Mouse (Mus musculus) kidney, postnatal 25 days (tissue): ENCODE results near the gene Acot3.

Experiments used
- DNase-seq, 2 experiments: peaks; one replicate each; pipeline ENCODE4 v3.0.0; 2021; ENCODE audit warnings: mixed read lengths in 2 of 2

The Acot3 gene

DNA sequence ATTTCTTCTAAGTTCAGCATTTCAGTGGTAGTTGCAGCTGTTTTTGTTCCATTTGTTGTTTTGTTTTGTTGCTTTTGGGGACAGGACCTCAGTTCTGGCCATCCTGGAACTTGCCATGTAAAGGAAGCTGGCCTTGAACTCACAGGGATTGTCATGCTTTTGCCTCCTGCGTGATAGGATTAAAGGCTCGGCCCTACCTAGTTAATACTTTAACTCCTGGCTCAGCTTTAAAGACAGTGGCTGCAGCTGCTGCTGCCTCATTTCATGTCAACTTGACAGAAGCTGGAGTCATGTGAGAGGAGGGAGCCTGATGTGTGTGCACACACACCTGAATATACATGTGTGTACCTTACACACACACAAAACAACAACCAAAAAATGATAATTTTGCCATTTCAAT, 7.9 kb upstream of the Acot3 start:
- peak; percentile 51 to 59 for DNase-seq

DNA sequence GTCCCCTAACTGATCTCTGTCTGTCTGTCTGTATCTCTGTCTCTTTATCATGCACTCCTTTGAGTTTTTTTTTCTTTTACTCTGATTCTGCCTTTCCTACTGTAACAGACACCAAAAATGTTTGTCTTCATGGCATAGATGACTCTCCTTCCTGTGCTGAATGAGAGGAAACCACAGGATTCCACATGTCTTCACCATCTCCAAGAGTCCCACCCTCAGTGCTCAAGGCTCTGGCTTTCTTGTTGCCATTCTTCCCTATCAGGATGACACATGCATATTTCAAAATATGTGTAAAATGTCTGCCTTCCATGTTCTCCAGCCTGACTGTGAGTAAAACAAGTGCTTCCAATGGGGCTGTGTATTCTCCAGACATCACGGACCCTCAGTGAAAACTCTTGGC, 5.0 kb upstream of the Acot3 start:
- DNase-seq = no peak

DNA sequence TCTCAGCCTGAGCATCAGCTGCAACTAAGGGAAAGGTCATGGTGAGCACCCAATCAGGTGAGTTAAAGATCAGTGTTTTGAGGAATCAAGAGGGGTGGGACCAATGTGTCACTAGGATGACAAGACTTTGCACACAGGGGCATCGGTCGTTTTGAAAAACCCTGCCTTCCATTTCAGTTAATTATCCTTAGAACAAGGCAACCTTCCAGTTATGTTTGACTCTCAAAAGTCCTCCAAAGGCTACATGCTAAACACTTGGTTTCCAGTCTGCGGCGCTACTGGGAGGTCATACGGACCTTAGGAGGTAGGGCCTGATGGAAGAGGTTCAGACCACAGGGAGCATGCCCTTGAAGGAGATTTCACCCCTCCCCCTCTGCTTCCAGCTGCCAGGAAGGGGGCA, 1.2 kb upstream of the Acot3 start:
- DNase-seq = peak; percentile 62 to 83

DNA sequence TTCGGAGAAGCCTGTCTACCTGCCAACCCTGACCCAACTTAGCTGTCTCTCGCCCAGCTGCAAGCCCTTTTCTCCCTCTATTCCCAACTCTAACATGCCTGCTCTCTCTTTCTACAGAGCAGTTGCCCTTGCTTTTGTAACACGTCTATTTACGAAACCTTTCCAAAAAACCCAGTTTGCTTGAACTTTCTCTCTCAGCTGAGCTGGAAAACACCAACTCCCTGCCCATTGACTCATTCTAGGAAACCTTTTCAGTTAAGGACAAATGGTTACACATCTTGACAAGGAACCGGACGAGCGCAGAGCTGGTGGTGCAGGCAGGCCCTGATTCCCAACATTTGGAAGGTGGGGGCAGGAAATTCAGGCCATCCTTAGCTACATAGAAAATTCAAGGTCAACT, 665 bp downstream of the Acot3 start:
- DNase-seq = no peak

DNA sequence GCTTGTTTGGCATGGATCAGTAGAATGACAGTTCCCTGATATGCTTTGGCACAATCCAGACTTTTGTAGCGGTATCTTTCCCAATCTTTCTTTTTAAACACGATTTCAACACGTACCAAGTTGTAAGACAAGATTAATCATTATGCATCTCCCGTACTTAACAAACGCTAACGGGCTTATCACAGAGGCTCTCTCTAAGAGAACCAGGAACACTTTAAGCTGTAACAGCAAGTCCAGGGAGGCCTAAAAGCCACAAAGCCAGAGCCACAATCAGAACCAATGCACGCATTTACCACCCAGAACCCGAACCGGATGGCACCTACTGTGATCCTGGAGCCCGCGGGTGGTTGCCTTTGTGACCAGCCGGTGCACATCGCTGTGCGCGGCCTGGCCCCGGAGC, 1.2 kb downstream of the Acot3 start:
- peak in 1 of 2 experiments; percentile 40 for DNase-seq

DNA sequence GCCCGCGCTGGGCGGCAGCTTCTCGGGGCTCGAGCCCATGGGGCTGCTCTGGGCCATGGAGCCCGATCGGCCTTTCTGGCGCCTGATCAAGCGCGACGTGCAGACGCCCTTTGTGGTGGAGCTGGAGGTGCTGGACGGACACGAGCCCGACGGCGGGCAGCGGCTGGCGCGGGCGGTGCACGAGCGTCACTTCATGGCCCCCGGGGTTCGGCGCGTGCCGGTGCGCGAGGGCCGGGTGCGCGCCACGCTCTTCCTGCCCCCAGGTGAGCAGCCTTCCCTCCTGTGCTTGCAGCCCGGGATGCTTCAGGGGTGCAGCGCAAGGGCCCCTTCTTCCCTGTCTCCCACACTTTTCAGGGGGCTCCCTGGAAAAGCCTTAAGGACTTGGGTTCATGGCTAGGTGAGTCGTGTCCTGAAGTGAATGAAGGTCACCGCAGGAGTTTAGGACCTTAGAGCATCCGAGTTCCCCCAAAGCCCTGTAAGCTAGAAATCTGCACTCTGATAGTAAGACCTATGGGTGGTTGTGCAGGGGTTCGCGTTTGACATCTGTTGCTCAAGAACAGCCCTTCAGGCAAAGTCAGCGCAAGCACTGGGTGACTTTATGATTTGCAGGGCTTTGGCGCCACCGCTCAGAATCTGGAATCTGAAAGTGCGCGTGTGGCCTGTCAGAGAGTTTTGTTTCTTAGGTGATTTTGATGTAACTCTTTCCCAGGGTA, 1.9 kb downstream of the Acot3 start:
- DNase-seq = peak; percentile 66 to 78

DNA sequence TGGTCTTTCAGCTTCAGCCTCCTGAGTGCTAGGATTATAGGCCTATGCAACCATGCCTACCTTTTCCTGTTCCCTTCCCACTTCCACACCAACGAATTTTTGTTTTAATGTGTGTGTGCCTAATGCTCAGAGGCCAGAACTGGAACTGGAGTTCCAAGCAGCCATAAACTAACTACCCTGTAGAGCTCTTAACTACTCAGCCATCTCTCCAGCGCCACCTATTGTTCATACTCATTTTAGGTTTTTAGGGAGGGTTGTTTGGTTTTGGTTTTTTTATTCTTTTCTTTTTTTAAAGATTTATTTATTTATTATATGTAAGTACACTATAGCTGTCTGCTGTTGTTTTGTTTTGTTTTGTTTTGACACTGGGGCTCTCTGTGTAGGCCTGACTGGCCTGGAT, 9.0 kb downstream of the Acot3 start:
- DNase-seq = no peak

DNA sequence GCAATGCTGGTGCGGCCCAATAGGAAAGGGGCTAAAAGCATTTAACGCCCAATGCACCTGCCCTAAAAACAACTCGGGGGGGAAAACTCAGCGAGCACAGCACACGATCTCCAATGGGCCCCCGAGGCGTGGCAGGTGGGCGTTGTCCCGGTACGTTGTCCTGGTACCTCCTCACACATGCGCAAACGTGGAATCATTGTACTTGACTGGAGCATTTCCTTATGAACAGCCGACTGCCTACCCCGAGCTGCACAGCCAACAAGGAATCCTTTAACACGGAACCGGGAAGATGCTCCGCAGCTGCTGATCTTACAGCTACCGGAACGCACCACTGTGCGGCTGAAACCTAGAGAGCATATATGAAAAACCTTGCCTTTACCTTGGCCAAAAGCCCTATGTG, 10.4 kb downstream of the Acot3 start:
- DNase-seq = no peak

DNA sequence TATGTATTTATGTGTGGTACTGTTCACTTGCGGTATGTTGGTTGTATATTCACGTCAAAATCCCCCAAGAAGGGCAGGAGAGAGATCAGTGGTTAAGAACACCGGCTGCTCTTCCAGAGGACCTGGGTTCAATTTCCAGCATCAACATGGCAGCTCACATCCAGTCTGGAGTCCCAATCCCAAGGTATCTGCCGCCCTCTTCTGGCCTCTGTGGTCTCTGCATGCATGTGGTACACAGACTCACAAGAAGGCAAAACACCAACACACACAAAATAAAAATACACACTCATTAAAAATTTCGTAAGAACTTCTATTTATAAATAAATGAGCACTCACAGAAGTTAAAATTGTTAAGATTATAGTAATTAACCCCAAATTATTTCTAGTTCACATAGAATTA, 11.3 kb downstream of the Acot3 start:
- peak; percentile 46 to 57 for DNase-seq

DNA sequence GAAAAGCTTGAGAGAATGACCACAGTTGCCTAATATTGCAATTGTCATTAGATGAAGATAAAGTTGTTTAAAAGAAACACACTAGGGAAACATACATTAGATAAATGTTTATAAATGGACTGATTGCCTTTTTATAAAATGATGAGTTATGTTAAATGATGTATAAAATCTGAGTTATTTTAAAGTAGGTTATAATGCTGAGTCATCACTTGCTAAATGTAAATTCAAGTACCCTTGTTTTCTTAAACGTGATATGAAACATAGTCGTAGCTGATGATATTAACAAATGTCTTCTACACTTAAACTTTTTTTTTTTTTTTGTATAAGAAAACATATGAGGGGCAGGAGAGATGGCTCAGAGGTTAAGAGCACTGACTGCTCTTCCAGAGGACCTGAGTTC, 11.9 kb downstream of the Acot3 start:
- no peak for DNase-seq

DNA sequence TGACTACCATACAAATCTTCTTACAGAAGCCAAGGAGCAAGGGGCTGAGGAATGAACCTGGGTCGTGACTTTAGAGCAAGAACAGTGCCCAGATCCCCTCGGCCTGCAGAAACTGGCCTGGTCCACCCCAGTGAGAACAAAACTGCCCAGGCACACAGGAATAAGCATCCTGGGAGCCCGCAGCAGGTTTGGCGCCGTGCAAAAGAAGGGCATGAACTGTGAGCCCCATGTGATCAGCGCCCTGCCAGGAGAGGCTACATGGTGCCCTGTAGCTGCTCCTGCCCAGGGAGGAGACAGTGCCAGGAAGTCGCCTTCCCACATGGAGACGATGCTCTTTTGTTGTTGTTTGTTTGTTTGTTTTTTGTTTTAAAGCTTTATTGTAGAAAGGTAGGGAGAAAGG, 12.7 kb downstream of the Acot3 start:
- DNase-seq = peak; percentile 58 to 85

DNA sequence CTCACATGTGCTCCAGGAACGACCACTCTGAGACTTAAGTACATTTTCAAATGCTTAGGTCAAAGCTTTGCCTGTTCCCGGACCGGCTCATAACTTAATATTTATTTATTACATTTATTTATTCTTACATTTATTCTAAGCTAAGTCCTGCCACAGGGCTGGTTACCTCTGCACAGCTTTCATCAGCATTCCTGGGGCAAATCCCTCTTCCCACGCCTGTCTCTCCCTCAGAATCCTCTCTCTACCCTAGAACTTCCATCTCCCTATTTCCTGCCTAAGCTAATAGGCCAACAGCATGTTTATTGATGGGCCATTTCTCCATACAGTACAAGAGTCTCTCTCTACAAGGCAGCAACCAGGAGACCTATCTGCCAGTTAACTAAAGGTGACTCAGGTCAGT, 15.8 kb downstream of the Acot3 start:
- DNase-seq = no peak

DNA sequence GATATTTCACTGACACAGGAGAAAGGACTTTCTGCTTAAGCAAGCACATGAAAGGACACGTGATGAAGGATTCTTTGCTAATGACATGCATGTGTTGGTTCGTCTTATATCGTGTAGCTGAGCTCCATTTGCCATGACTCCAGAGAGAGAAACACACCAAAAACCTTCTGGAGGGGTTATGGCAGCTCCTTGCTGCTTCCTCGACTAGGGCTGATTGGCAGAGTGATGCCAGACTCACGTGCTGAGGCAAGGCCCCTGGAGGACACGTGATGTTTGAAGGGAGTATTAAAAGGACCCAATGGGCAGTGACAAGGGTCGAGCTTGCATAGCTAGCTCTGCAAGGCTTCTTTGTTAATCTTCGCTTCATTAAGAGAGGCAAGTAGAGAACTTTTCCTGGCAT, 16.4 kb downstream of the Acot3 start:
- no peak for DNase-seq

DNA sequence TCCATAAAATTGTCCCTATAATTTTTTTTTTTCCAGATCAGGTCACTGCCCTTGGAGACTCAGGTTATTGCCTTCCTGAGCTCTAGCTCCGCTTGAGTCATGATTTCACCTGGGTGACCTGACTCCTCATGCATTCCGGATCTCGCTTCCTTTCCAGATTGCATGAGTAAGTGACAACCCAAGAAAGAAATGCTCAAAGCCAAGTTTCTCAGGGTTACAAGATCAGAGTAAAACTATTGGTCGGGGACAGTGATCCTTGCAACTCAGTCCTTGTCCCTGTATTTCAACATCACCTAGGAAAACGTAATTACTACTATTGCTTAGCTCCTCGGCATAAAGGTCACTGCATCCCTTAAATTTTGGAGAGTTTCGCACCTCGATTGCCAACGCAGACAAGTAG, 17.0 kb downstream of the Acot3 start, which contains the start of gene Acot5:
Gene Acot5 (plus strand): TSS at position 340 of the 400 bp plus-strand sequence.
- no peak for DNase-seq

DNA sequence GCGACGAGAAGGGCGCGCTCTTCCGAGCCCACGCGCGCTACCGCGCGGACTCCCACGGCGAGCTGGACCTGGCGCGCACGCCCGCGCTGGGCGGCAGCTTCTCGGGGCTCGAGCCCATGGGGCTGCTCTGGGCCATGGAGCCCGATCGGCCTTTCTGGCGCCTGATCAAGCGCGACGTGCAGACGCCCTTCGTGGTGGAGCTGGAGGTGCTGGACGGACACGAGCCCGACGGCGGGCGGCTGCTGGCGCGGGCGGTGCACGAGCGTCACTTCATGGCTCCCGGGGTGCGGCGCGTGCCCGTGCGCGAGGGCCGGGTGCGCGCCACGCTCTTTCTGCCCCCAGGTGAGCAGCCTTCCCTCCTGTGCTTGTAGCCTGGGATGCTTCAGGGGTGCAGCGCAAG, 17.6 kb downstream of the Acot3 start:
- peak; percentile 43 to 76 for DNase-seq

DNA sequence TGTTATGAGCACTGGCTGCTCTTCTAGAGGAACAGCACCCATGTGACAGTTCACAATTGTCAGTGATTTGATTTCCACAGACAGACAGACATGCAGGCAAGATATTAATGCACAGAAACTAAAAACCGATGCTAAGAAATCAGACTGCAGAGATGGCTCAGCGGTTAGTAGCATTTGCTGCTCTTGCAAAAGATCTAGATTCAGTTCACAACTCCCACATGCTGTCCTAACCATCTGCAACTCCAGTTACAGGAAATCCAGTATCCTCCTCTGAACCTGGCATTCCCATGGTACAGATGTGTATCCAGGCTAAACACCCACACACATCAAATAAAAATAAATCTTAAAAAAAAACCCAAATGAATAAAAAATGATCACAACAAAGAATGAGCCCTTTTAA, 19.8 kb downstream of the Acot3 start:
- DNase-seq = no peak

DNA sequence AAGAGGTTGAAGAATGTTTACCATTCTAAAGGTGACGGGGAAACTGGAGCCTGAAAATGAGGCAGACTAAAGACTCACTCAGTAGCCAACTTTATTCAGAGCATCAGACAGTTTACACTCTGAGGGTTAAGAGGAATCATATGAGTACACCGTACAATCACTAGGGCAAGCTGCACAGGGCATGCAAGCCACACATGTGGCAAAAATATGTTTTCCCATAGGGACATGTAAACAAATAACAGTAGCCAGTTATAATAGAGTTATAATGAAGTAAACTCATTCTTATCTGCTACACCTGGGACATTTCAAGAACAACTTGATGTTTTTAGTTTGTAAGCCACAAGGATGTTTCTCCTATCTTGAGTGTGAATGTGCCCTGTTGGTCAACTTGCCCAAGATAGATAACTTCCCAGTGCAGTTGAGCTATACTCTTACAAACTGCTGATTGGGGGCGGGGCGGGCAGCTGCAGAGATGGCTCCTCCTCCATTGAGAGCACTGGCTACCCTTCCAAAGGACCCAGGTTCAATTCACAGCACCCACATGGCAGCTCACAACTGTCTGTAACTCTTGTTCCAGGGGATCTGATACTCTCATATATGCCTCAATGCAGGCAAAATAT, 25.5 kb downstream of the Acot3 start:
- DNase-seq = no peak

DNA sequence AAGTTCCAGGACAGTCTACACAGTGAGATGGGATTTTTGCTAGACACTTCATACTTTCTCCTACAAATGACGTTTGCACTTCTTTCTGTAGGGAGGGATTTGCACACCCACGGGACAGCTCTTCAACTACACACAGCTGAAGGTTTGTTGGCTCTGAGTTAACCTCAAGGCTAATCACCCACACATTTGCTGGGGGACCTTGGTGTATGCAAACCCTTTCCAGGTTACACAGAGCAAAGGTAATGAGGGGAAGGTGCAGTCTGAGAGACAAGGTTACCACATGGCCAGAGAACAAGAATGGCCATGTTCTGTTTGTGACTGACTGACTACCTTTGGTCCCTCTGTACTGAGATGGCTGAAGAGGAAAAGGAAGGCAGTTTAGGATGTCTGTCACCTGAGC, 31.9 kb downstream of the Acot3 start:
- no peak for DNase-seq

DNA sequence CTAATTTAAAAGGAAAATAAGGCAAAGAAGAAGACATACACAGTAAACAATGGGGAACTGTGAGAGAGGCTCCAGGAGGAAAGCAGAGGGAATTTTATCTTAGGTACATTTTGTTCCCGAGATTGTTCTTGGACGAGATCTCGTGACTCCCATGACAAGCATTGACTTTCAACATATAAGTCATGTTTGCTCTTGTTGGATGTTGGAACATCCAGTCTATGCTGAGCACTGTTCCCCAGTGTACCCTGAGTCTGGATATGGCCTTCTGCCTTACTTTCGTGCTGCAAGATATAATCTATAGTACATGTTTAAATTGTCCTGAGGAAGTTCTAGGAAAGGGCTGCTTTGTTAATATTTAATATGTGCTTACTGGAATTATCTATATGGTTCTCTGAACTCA, 32.6 kb downstream of the Acot3 start:
- no peak for DNase-seq

DNA sequence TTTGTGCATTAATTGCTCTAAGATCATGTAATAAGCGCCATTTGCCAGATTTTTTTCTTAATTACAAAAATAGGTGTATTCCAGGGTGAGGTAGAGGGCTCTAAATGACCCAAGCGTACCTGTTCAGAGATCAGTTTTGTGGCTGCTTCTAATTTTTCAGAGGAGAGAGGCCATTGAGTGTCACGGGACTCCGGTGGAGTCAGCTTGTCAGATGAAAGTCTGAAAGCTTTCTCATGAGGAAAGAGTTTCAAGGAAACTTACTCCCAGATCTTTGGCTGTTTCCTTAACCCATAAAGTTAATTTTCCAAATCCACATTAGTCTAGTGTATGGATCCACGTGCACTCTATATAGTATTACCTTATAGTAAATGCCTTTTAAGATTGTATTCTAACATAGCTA, 42.7 kb downstream of the Acot3 start:
- DNase-seq = peak; percentile 24 to 47

DNA sequence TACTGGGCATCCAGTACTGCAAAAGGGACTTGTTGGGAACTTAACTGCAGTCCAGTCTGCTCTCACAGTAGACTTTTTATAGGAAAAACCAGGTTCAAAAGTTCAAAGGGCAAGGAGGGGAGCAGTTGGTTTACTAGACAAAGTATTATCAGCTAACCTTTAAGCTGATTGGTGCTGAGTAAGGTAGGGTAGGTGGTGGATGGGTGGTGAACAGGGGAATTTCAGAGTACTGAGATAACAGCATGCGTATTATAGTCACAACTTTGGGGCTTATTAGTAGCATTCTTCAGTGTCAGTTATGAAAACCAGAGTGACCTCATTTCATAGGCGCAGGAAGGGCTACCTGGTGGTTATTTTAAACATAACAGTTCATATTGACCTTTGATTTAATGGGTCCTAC, 47.7 kb downstream of the Acot3 start:
- no peak for DNase-seq

DNA sequence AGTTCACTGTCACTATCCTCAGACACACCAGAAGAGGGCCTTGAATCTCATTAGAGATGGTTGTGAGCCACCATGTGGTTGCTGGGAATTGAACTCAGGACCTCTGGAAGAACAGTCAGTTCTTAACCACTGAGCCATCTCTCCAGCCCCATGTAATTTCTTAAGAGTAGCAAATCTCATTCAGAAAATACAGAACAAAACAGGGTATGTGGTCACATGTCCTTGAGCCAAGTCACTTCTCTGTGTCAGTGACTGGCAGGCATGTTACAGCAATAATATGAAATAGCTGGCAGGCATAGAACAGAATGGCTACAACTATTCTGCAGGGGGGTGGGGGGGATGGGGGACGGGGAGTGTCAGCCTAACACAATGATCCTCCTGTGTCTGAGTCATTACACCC, 48.1 kb downstream of the Acot3 start:
- no peak for DNase-seq

DNA sequence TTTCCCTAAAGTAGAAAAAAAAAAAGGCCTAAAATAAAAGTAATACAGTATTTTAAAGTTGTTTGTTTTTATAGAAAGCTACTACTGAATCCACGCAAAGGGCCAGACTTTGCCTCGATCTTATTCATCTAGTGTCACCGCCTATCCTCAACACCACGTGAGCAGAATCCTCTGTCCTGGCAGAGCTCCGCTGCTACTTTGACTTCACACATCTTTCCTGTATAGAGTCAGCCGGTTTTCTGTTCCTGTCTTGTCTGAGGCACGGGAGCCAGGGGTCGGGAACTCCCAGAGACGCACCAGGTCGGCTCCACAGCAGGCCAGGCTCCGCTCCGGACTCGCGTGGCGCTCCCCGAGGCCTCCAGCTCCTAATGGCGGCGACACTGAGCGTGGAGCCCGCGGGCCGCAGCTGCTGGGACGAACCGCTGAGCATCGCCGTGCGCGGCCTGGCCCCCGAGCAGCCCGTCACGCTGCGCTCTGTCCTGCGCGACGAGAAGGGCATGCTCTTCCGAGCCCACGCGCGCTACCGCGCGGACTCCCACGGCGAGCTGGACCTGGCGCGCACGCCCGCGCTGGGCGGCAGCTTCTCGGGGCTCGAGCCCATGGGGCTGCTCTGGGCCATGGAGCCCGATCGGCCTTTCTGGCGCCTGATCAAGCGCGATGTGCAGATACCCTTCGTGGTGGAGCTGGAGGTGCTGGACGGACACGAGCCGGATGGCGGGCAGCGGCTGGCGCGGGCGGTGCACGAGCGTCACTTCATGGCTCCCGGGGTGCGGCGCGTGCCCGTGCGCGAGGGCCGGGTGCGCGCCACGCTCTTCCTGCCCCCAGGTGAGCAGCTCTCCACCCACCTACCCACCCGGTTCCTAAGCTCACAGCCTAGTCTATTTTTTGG, 48.9 kb downstream of the Acot3 start, which contains the start of gene Acot6:
Gene Acot6 (plus strand): TSS at position 51 of the 889 bp plus-strand sequence.
- peak; percentile 55 to 71 for DNase-seq

DNA sequence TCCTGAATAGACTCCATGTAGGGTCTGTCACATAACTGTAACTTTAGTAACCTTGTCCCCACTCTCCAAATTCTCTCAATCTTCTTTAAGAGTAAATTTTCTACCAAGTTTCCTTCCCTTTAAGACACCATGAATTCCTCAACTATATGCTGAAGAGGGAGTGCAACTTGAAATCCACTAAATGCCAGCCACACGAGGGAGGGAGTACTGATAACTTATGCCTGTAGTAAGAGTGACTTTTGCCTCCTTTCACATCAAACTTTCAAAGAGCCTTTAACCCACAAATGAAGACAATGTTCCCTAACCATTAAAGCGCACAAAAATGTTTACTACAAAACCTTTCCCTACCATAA, 49.5 kb downstream of the Acot3 start:
- no peak for DNase-seq
